Mouse (Mus musculus): ENCODE measurements around the gene Nle1.

The Nle1 gene

DNA sequence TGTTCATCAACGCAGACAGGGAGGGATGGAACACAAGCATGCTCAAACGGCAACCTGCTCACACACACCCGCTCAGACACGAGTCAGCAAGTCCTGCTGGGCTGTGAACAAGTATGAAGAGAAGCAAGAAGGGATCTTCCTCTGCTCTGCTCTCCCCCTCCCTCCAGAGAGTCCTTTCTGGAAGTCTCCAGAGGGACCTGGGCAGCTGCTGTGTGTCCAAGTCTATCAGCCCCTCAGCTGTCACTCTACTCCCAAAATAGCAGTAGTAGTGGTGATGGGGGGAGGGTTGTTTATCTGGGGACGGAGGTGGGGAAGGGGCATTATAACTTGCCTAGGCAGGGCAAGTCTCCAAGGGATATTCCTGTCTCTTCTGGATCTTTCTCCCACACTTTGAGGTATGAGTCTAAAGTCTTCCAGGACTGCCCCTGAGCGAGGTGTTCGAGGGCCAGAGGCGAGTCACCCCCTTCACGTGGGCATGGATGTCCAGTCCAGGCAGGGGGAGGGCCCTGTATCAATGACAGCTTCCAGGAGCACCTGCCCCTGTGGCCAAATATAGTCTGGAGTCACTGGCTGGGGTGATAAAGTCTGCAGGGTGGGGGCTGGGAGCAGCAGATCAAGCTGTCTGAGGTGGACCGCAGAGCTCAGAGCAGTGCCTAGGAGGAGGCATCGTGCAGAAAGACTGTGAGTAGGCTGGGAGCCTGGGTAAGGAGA, 2.6 kb upstream of the Nle1 start:
- DNase-seq = no peak

- DNase-seq = no peak
These were observed 2.0 kb upstream of the Nle1 start, which contains the start of gene Unc45b for GRCm38 (mm10) chr11:82910250-82910649. Gene Unc45b, plus strand, starts transcription at chr11:82910550.

- no peak for DNase-seq
These were observed 388 bp upstream of the Nle1 start for GRCm38 (mm10) chr11:82908608-82908989.

DNA sequence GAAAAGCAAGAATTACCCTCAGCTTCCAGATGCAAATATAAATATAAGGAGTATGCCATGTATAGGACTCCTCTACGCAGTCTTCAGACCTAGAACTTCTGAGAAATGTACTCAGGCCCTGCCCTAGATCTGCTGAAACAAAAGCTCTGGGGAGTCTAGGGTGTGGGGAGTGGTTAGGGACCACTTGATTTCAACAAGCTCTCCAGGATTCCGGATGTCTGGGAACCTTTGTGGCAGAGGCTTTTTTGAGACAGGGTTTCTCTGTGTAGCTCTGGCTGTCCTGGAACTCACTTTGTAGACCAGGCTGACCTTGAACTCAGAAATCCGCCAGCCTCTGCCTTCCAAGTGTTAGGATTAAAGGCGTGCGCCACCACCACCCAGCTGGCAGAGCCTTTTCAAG, 2.4 kb downstream of the Nle1 start:
- no peak for DNase-seq

DNA sequence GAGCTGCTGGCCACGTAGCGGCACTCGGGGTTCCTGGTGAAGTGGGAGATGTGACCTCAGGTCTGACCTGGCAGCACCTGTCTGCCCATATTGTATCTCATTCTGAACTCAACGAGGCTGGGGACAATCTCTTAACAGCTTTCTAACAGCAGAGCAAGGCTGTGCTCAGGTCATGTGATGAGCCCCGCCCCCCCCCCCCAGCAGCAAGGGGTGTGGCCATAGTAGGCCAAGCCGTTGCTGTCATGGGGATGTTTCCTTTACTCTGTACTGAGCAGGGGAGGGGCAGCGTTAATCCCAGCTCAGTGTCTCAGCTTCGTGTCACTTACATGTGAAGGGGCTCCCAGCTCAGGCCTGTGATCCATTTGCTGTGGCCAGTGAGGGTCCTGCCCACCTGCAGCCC, 3.3 kb downstream of the Nle1 start:
- DNase-seq = no peak

- no peak for DNase-seq
These were observed 6.5 kb downstream of the Nle1 start for GRCm38 (mm10) chr11:82901606-82902310.

DNA sequence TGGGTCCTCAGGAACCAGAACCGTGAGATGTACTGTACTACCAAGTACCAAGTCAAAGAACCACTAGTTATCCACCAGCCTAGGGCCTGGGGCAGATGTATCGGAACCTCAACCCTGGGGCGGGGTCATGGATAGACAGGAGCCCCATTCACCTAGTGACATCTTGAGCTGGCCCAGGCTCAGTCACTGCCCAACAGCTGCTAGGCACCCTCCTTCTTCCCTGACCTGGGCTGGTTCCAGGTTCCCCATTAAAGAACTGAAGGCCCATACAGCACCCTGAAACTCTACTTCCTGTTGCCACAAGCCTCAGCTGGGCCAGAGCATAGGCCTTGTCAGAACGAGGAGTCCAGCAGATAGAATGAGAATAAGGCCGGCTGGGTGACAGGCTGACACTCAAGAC, 8.5 kb downstream of the Nle1 start:
- DNase-seq = no peak

GRCm38 (mm10) chr11:82897478-82897877, 10.7 kb downstream of the Nle1 start:
- DNase-seq = peak in 1 of 2 experiments; percentile 14

- DNase-seq = no peak
These were observed 16.3 kb downstream of the Nle1 start, which contains the start of gene Fndc8 for GRCm38 (mm10) chr11:82891936-82892335. Gene Fndc8, plus strand, starts transcription at chr11:82892124.

DNA sequence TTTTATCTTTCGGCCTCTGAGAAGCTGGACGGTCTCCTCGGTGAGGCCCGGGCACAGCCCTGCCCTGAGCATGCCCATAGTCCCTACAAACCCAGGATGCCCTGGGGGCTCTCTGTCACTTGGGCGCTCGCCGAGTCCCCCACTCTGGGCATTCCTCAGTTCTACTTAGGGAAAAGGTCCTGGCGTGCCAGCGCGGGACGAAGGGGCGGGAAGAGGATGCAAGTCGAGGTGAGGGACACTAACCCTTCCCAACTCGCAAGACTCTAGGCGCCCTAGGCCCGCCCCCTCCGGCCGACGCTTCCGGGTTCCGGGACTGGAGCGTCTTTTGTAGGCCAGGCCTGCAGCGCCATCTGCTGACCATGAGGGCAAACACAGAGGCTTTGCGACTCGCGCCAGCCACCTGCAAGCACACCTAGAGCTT, 17.9 kb downstream of the Nle1 start, which contains the start of gene Rad51d:
Gene Rad51d (minus strand): TSS at position 273 of the 421 bp plus-strand sequence.
- peak; percentile 96 to 97 for DNase-seq

DNA sequence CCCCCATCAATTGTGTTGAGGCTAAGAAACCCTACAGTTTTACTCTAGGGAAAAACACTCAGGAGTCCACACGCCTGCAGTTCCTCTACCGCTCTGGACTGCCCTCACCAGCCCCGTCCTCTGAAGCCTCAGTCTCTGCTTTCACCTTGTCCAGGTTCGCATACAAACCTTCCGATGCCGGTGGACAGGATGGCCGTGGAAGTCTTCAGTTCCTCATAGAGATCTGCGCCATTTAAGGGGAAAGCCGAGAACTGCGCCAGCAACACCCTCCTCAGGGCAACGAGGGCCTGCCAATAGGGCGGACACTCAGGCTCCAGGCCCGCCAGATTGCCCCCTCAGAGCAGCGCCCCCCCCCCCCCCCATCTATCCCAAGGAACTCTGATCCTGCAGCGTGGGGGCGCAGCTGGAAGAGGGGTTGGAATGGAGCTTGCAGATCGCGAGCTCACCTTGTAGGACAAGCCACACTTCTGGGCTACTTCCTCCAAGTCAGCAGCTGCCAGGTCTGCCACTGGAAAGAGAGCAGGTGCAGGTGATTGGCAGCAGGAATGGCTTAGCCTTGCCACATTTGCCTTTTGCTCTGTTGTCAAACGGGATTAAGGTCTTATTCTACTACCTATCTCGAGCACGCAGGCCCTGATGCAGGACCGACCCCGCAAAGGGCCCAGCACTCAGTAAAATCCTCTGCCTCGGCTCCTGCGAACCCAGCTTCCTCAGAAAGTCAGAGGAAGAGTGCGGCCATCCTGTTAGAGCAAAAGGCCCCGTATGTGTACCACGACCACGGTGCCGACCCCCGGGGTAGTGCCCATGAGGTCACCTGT, 18.5 kb downstream of the Nle1 start:
- peak; percentile 24 to 58 for DNase-seq

GRCm38 (mm10) chr11:82888491-82888946, 19.7 kb downstream of the Nle1 start:
- DNase-seq = peak; percentile 58 to 81

- no peak for DNase-seq
These were observed 21.7 kb downstream of the Nle1 start for GRCm38 (mm10) chr11:82886559-82886958.

GRCm38 (mm10) chr11:82883180-82883579, 25.0 kb downstream of the Nle1 start:
- no peak for DNase-seq

DNA sequence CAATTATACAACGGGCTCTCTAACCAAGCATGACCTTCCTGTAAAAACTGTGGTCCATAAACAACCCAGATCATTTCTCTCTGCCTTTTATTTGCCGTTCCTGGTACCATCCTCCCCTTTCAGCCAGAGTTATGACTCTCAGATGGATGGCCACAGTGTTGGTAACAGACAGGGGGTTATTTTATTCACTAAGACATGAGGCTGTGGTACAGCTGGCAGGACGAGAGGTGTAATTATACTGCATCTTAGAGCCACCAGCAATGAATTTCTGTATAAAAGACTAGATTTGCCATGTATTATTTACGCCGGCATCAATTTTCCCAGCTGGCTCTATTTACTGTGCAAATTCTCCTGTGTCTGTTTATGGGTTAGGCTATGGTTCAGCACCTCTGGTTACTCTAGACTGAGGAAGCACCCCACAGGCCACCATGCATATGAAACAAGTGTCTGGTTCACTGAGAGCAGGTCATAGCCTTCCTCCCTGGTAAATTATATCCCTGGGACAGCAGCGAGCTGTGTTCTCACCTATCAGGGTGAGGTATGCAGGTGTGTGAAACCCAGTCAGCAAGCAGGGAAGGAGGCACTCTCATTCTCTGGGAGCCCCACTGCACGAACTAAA, 30.4 kb downstream of the Nle1 start:
- no peak for DNase-seq

DNA sequence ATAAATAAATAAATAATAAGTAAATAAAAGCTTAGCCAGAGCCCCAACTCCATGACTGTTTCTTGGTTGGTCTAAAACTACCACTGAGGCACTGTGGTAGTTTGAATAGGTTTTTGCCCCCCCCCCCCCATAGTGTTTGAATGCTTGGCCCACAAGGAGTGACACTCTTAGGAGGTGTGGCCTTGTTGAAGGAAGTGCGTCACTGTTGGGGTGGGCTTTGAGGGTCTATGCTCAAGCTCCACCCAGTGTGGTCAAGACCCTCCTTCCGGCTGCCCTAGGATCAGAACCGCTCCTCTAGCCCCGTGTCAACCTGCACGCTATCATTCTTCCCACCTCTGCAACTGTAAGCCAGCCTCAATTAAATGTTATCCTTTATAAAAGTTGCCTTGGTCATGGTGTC, 32.6 kb downstream of the Nle1 start:
- DNase-seq = no peak

DNA sequence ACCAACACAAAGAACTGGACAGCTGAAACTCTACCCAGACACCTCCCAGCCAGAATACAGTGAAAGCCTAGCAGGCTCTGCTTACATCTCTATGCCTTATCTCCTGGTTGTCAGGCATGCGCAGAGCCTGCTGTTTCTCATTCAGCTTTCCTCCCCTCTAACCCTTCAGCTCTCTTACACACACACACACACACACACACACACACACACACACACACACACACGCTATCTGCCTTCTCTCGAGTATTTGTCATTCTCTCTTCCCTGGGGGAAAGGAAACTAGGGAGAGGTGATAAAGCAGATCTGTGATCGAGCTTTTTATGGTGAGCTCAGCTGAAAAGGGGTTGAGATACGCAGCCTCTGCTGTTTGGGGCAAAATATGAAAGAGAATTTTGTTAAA, 33.3 kb downstream of the Nle1 start:
- no peak for DNase-seq

DNA sequence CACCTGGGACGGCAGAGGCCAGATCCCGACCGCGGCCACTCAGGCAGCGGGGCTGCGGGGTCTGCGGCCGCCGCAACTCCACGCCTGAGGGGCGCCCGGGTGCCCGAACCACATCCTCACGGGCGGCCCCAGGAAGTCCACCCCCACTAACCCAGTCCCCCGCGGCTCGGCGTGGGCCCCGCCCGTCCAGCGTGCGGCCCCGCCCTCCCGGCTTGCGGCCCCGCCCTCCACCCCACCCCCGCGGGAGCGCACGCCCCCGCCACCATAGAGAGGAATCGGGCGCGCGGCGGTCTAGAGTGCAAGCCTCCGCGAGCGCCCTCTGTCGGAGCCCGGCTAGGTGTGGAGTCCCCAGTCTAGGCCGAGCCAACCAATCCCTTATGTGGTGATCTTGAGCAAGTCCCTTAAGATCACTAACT, 37.2 kb downstream of the Nle1 start, which contains the start of gene Rffl:
Gene Rffl (minus strand): TSS at position 180 of the 416 bp plus-strand sequence.
- peak; percentile 96 to 99 for DNase-seq

DNA sequence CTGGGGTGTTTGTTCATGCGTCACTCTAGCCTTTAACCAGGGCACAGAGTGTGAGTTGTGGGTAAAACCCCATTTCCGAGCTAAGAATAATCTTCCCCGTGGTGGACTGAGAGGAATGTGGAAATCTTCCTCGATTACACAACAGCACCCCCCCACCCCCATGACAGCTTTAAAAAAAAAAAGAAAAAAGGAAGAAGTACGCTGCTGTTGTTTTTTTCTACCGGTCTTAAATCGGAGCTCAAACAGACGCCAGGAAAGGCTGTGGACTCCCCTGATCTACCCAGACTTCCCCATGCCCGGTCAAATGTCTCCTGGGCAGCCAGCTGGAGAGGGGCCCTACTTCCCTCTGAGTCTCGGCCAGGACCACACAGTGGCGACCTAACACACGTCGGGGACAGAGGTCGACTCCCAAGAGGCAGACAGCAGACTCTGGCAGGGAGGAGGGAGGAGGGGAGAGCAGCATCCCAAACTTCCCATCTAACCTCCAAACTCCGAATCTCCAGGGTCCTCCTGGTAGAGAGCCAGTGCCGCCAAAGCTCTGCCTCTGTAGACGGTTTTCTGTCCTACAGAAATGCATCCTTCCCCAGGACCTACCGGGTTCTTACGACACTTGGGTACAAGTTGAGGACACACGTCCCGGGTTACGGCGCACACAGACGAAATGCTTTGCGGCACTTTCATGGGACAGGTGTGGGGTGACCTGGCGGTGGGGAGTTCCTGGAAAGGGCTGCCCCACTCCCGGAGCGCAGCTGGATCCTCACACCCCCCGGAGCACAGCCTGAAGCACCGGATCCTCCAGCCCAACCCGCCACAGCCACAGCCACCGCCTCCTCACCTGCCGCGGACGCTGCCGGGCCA, 37.8 kb downstream of the Nle1 start:
- DNase-seq = peak; percentile 75 to 90

DNA sequence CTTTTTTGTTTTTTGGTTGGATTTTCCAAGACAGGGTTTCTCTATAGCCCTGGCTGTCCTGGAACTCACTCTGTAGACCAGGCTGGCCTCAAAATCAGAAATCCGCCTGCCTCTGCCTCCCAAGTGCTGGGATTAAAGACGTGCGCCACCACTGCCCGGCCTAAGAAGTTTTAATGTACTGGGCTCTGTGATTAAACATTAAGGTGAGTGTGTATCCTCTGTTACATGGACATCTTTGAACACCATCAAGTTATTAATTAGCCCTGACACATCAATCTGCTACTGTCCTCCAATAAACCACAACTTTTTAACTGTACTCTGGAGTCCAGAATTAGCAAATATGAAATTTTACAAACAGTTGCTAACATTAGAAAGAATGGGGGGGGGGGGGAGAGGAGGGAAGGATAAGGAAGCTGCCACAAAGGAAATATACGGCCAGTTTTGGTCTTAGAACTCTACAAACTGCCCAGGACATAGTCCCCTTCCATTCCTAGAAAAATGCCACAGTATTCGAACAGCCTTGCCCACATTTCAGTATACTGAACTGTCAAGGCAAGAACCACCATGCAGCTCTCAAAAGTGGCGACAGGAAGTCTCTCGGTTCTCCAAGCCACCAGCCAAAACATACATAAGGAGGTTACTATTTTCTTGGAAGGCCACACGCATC, 38.6 kb downstream of the Nle1 start:
- peak in 1 of 2 experiments; percentile 55 for DNase-seq

GRCm38 (mm10) chr11:82867956-82868355, 40.3 kb downstream of the Nle1 start:
- DNase-seq = no peak

Data from kidney, postnatal 25 days (tissue).